Mouse (Mus musculus) forebrain, embryonic 16.5 days (tissue): ENCODE data around the gene Hoxa4. TPM values are rescaled to one million over a fixed set of nuclear protein-coding genes. Genes with fewer than 3 reads are reported as not detected.

Experiments
- ATAC-seq: fragments of 200-750 bp; cut with Nextera tagmentation; 2 replicates; pipeline ENCODE4 v1.8.0; 2017; ENCODE audit warnings: mild to moderate bottlenecking, moderate library complexity
- H3K27ac ChIP-seq: fragments of 300-500 bp; sonication (generic); 2 replicates; pipeline ENCODE4 v1.5.1; 2014; ENCODE audit warnings: low read length, control low read depth
- H3K27me3 ChIP-seq: fragments of 300-500 bp; sonication (generic); replicated peaks from 2 replicates; pipeline ENCODE4 v1.6.1; 2014; ENCODE audit warnings: low read length; ENCODE audit not compliant: control insufficient read depth, insufficient read depth
- H3K36me3 ChIP-seq: fragments of 300-500 bp; sonication (generic); 2 replicates; pipeline ENCODE4 v1.6.1; 2014; ENCODE audit not compliant: control insufficient read depth, insufficient read depth
- H3K4me1 ChIP-seq: fragments of 300-500 bp; sonication (generic); replicated peaks from 2 replicates; pipeline ENCODE4 v1.6.1; 2014; ENCODE audit warnings: low read length; ENCODE audit not compliant: control insufficient read depth, insufficient read depth
- H3K4me2 ChIP-seq: fragments of 300-500 bp; sonication (generic); 2 replicates; pipeline ENCODE4 v1.6.1; 2014; ENCODE audit warnings: mild to moderate bottlenecking, low read length, control low read depth
- H3K4me3 ChIP-seq: fragments of 300-500 bp; sonication (generic); replicated peaks from 2 replicates; pipeline ENCODE4 v1.5.1; 2014; ENCODE audit warnings: mild to moderate bottlenecking, low read length, control low read depth
- H3K9ac ChIP-seq: fragments of 300-500 bp; sonication (generic); replicated peaks from 2 replicates; pipeline ENCODE4 v1.6.1; 2014; ENCODE audit warnings: low read depth, low read length, control low read depth
- H3K9me3 ChIP-seq: fragments of 300-500 bp; sonication (generic); 2 replicates; pipeline ENCODE4 v1.6.1; 2016; ENCODE audit warnings: low read length; ENCODE audit not compliant: control insufficient read depth
- WGBS: fragments of 180-500 bp; shearing (Covaris S2); extraction: QIAGEN DNeasy Blood & Tissue Kit; methylation state at CpG from one replicate; pipeline ENCODE4 v1.1.7; 2014; 5-methylcytosine and 5-hydroxymethylcytosine counted together
- polyA plus RNA-seq: library from polyadenylated mRNA; unstranded; fragments of >200 nt; fragmentation: Nextera tagmentation; extraction: Ambion mirVana; gene quantifications from 2 replicates; pipeline ENCODE4 v1.2.1, GENCODE M21; 2015

Hoxa4 gene
- polyA plus RNA-seq, 1 experiment from 2014 or later: not detected

- peaks cover 9% of the 10 kb centered on the region for H3K4me1 ChIP-seq
- no peak overlapping the region for H3K9ac ChIP-seq
- no peaks in the 10 kb centered on the region for H3K36me3 ChIP-seq
- no peaks in the 10 kb centered on the region for H3K9me3 ChIP-seq
- no peak overlapping the region for H3K4me2 ChIP-seq
- ATAC-seq: no peak
- no peak overlapping the region for H3K4me3 ChIP-seq
- 14% methylated on average over 13 of the region's 13 CpGs for WGBS
- no peak overlapping the region for H3K27ac ChIP-seq
- peaks cover 95% of the 10 kb centered on the region for H3K27me3 ChIP-seq
Measured at GRCm38 (mm10) chr6:52222729-52223128, 31.2 kb upstream of the Hoxa4 start.

- Histone ChIP-seq H3K36me3 (no peaks in the 10 kb centered on the region), H3K27me3 (peaks cover 95% of the 10 kb centered on the region), H3K4me1 (peaks cover 13% of the 10 kb centered on the region), H3K9ac (no peak overlapping the region), H3K27ac (no peak overlapping the region), H3K4me3 (peak overlapping the region; percentile 51), H3K9me3 (no peaks in the 10 kb centered on the region), H3K4me2 (peak overlapping the region; percentile 95)
- 6% methylated on average over 21 of the region's 21 CpGs for whole genome bisulfite sequencing
- peak; percentile 24; the same call in 1 of the 2 replicates for ATAC-seq
Measured at GRCm38 (mm10) chr6:52221993-52222685, 30.6 kb upstream of the Hoxa4 start.

- ATAC-seq: peak; percentile 71
- WGBS: 1% methylated on average over 46 of the region's 46 CpGs
- H3K4me3 ChIP-seq: peak within 1 kb of the TSS; percentile 51
Measured at GRCm38 (mm10) chr6:52221337-52221992, 29.9 kb upstream of the Hoxa4 start, which contains the start of gene Hoxa7. TSS of gene Hoxa7 (minus strand) at chr6:52221854.

GRCm38 (mm10) chr6:52220865-52221310, 29.3 kb upstream of the Hoxa4 start:
- no peak for ATAC-seq
- Histone ChIP-seq H3K4me1 (peaks cover 17% of the 10 kb centered on the region), H3K4me3 (peak overlapping the region; percentile 51; the same call in 1 of the 2 replicates), H3K27ac (no peak overlapping the region), H3K36me3 (no peaks in the 10 kb centered on the region), H3K9me3 (no peaks in the 10 kb centered on the region), H3K27me3 (peaks cover 93% of the 10 kb centered on the region), H3K9ac (no peak overlapping the region), H3K4me2 (peak overlapping the region; percentile 95)
- WGBS: 5% methylated on average over 12 of the region's 12 CpGs

More at GRCm38 (mm10) chr6:52221337-52221992, 29.9 kb upstream of the Hoxa4 start, which contains the start of gene Hoxa7:
- Histone ChIP-seq H3K9ac (peak within 1 kb of the TSS; percentile 52), H3K4me1 (peaks cover 17% of the 10 kb centered on the region), H3K4me2 (peak within 1 kb of the TSS; percentile 95), H3K27me3 (peaks cover 93% of the 10 kb centered on the region), H3K27ac (no peak within 1 kb of the TSS), H3K9me3 (no peaks in the 10 kb centered on the region), H3K36me3 (no peaks in the 10 kb centered on the region)

GRCm38 (mm10) chr6:52220003-52220864, 28.7 kb upstream of the Hoxa4 start:
- H3K4me1 ChIP-seq: peaks cover 17% of the 10 kb centered on the region
- no peak overlapping the region for H3K27ac ChIP-seq
- H3K9ac ChIP-seq: no peak overlapping the region
- H3K27me3 ChIP-seq: peaks cover 93% of the 10 kb centered on the region
- no peaks in the 10 kb centered on the region for H3K9me3 ChIP-seq
- ATAC-seq: no peak
- H3K36me3 ChIP-seq: no peaks in the 10 kb centered on the region
- H3K4me3 ChIP-seq: no peak overlapping the region
- WGBS: 10% methylated on average over 32 of the region's 32 CpGs
- H3K4me2 ChIP-seq: no peak overlapping the region

- Histone ChIP-seq H3K4me3 (no peak overlapping the region), H3K9ac (no peak overlapping the region), H3K9me3 (no peaks in the 10 kb centered on the region), H3K27ac (no peak overlapping the region), H3K4me2 (no peak overlapping the region), H3K36me3 (no peaks in the 10 kb centered on the region), H3K4me1 (peaks cover 17% of the 10 kb centered on the region), H3K27me3 (peaks cover 93% of the 10 kb centered on the region)
- 17% methylated on average over 9 of the region's 9 CpGs for WGBS
- ATAC-seq: no peak
Measured at GRCm38 (mm10) chr6:52219234-52219942, 27.8 kb upstream of the Hoxa4 start.

- H3K27me3 ChIP-seq: peaks cover 94% of the 10 kb centered on the region
- no peaks in the 10 kb centered on the region for H3K9me3 ChIP-seq
- H3K4me3 ChIP-seq: no peak overlapping the region
- 6% methylated on average over 14 of the region's 14 CpGs for WGBS
- H3K4me2 ChIP-seq: no peak overlapping the region
- H3K36me3 ChIP-seq: no peaks in the 10 kb centered on the region
- H3K27ac ChIP-seq: no peak overlapping the region
- H3K4me1 ChIP-seq: peaks cover 17% of the 10 kb centered on the region
- ATAC-seq: no peak
- H3K9ac ChIP-seq: no peak overlapping the region
Measured at GRCm38 (mm10) chr6:52218643-52219215, 27.2 kb upstream of the Hoxa4 start.

- Histone ChIP-seq H3K9ac (no peak overlapping the region), H3K36me3 (no peaks in the 10 kb centered on the region), H3K27ac (no peak overlapping the region), H3K9me3 (no peaks in the 10 kb centered on the region), H3K4me3 (no peak overlapping the region), H3K27me3 (peaks cover 94% of the 10 kb centered on the region), H3K4me1 (peaks cover 17% of the 10 kb centered on the region), H3K4me2 (no peak overlapping the region)
- WGBS: 4% methylated on average over 23 of the region's 23 CpGs
- no peak for ATAC-seq
Measured at GRCm38 (mm10) chr6:52217895-52218642, 26.5 kb upstream of the Hoxa4 start.
